ENCODE assay signal across 20 mouse cellular contexts in genomic region chr19:48282250-48282649, GRCm38 (mm10).
A peak's percentile ranks its signal among the peaks of the same experiment; 100 is the strongest.
DNase-seq lines count a peak whose midpoint lies in the region; ATAC-seq lines count a peak whose summit lies in the region.
"Had no signal": no experiment of that assay in that cellular context is flagged by ENCODE, and none has a peak within 500 bp of the region (broad histone marks: within the 10 kb centered on the region; RNA-seq: fewer than 3 reads in every experiment).

No protein-coding gene starts in this region.

- peak; percentile 75 for ATAC-seq in midbrain, embryonic 12.5 days (ENCODE audit: low FRiP score, low read depth)
- ATAC-seq in midbrain, embryonic 16.5 days = no peak
- ATAC-seq in forebrain, embryonic 16.5 days = peak; percentile 78
- ATAC-seq: activated CD4-positive, CD25-positive, alpha-beta regulatory T cell, adult 4 months; intestine, embryonic 16.5 days had no signal

- peaks cover 14% of the 10 kb centered on the region for H3K4me1 ChIP-seq in midbrain, embryonic 12.5 days
- no peaks in the 10 kb centered on the region for H3K4me1 ChIP-seq in midbrain, embryonic 16.5 days (ENCODE audit: control insufficient read depth, insufficient read depth, low read length)
- H3K4me1 ChIP-seq in forebrain, embryonic 16.5 days (replicated peaks; ENCODE audit: control insufficient read depth, insufficient read depth, low read length) = peaks cover 8% of the 10 kb centered on the region
- H3K4me1 ChIP-seq: liver, embryonic 13.5 days had no signal

- H3K4me2 ChIP-seq in midbrain, embryonic 12.5 days (replicated peaks) = no peak overlapping the region
- no peak overlapping the region for H3K4me2 ChIP-seq in midbrain, embryonic 16.5 days (ENCODE audit: low read length)
- H3K4me2 ChIP-seq in forebrain, embryonic 16.5 days (ENCODE audit: low read length) = no peak overlapping the region
- H3K4me2 ChIP-seq: heart, embryonic 12.5 days; limb, embryonic 13.5 days; liver, embryonic 13.5 days; lung, embryonic 14.5 days had no signal

- no peaks in the 10 kb centered on the region for H3K27me3 ChIP-seq in midbrain, embryonic 12.5 days
- H3K27me3 ChIP-seq in midbrain, embryonic 16.5 days (ENCODE audit: control insufficient read depth, insufficient read depth, low read depth, low read length) = no peaks in the 10 kb centered on the region
- no peaks in the 10 kb centered on the region for H3K27me3 ChIP-seq in forebrain, embryonic 16.5 days (replicated peaks; ENCODE audit: control insufficient read depth, insufficient read depth, low read length)
- H3K27me3 ChIP-seq: heart, embryonic 12.5 days; limb, embryonic 13.5 days; liver, embryonic 13.5 days had no signal

- H3K4me3 ChIP-seq in midbrain, embryonic 12.5 days = no peak overlapping the region
- H3K4me3 ChIP-seq in midbrain, embryonic 16.5 days (ENCODE audit: low read depth, low read length) = no peak overlapping the region
- H3K4me3 ChIP-seq in forebrain, embryonic 16.5 days (replicated peaks; ENCODE audit: low read length) = no peak overlapping the region
- H3K4me3 ChIP-seq: heart, embryonic 12.5 days; limb, embryonic 13.5 days; liver, embryonic 13.5 days had no signal

- H3K27ac ChIP-seq in midbrain, embryonic 12.5 days (replicated peaks) = no peak overlapping the region
- no peak overlapping the region for H3K27ac ChIP-seq in midbrain, embryonic 16.5 days (ENCODE audit: low read length)
- H3K27ac ChIP-seq in forebrain, embryonic 16.5 days (ENCODE audit: low read length) = no peak overlapping the region
- H3K27ac ChIP-seq: limb, embryonic 13.5 days; liver, embryonic 13.5 days had no signal

- DNase-seq in heart, adult 11 months = peak; percentile 66
- no peak for DNase-seq in heart, postnatal 25 days (ENCODE audit: low spot score)
- DNase-seq in retina, postnatal 1 day = peak; percentile 52
- no peak for DNase-seq in kidney, postnatal 4 days
- DNase-seq: adrenal gland, postnatal 14 days; cerebellum, adult 11-12 months; kidney, postnatal 36 days; layer of hippocampus, adult 9-11 months; liver, embryonic 13.5 days; lung, embryonic 14.5 days; lung, postnatal 36 days; thymus, postnatal 25 days had no signal

- 75% methylated on average over 6 of the region's 6 CpGs for WGBS in midbrain, embryonic 12.5 days
- 38% methylated on average over 6 of the region's 6 CpGs for WGBS in midbrain, embryonic 16.5 days
- WGBS in forebrain, embryonic 16.5 days = 27% methylated on average over 6 of the region's 6 CpGs

- intact Hi-C loops in heart, postnatal 25 days (cut with DNase I) = no loop called here

- no peaks in the 10 kb centered on the region for H3K36me3 ChIP-seq in midbrain, embryonic 12.5 days
- H3K36me3 ChIP-seq in midbrain, embryonic 16.5 days (ENCODE audit: control insufficient read depth, insufficient read depth, low read length) = no peaks in the 10 kb centered on the region
- no peaks in the 10 kb centered on the region for H3K36me3 ChIP-seq in forebrain, embryonic 16.5 days (ENCODE audit: control insufficient read depth, insufficient read depth)
- H3K36me3 ChIP-seq: G1E; heart, embryonic 12.5 days; limb, embryonic 13.5 days; liver, embryonic 13.5 days had no signal

- no peaks in the 10 kb centered on the region for H3K9me3 ChIP-seq in midbrain, embryonic 12.5 days
- no peaks in the 10 kb centered on the region for H3K9me3 ChIP-seq in midbrain, embryonic 16.5 days (replicated peaks; ENCODE audit: control insufficient read depth, low read length, poor library complexity, severe bottlenecking)
- no peaks in the 10 kb centered on the region for H3K9me3 ChIP-seq in forebrain, embryonic 16.5 days (ENCODE audit: control insufficient read depth, low read length)
- H3K9me3 ChIP-seq: heart, embryonic 12.5 days; limb, embryonic 13.5 days had no signal

- H3K9ac ChIP-seq in midbrain, embryonic 12.5 days (replicated peaks) = no peak overlapping the region
- H3K9ac ChIP-seq in midbrain, embryonic 16.5 days (ENCODE audit: low read depth, low read length) = no peak overlapping the region
- H3K9ac ChIP-seq in forebrain, embryonic 16.5 days (replicated peaks; ENCODE audit: low read depth, low read length) = no peak overlapping the region
- H3K9ac ChIP-seq: heart, embryonic 12.5 days; limb, embryonic 13.5 days; liver, embryonic 13.5 days; lung, embryonic 14.5 days had no signal

Comparison
In these comparisons a context has a peak if more than half of its experiments do, and no peak if none do; other contexts are left out.
1. DNase-seq: peak in heart, adult 11 months (single experiment) and retina, postnatal 1 day (single experiment); none in heart, postnatal 25 days (single experiment) and kidney, postnatal 4 days (0 of 2).